Mouse (Mus musculus) lung, embryonic 15.5 days (tissue): Measurements from ENCODE around the gene Ppp1r32. TPM values are rescaled to one million over a fixed set of nuclear protein-coding genes. Genes with fewer than 3 reads are reported as not detected.

Source experiments
- ATAC-seq: fragments of 200-750 bp; cut with Nextera tagmentation; 2 replicates; pipeline ENCODE4 v1.8.0; 2017; ENCODE audit warnings: moderate number of reproducible peaks, borderline replicate concordance; ENCODE audit not compliant: low FRiP score, low TSS enrichment; ENCODE audit errors: extremely low read depth
- H3K27ac ChIP-seq: fragments of 300-500 bp; sonication (generic); 2 replicates; pipeline ENCODE4 v1.5.1; 2015; ENCODE audit warnings: moderate library complexity, mild to moderate bottlenecking, inconsistent platforms
- H3K27me3 ChIP-seq: fragments of 300-500 bp; sonication (generic); 2 replicates; pipeline ENCODE4 v1.6.1; 2015; ENCODE audit warnings: inconsistent platforms
- H3K36me3 ChIP-seq: fragments of 300-500 bp; sonication (generic); 2 replicates; pipeline ENCODE4 v1.6.1; 2015; ENCODE audit warnings: inconsistent platforms
- H3K4me1 ChIP-seq: fragments of 300-500 bp; sonication (generic); 2 replicates; pipeline ENCODE4 v1.6.1; 2015; ENCODE audit warnings: inconsistent platforms
- H3K4me2 ChIP-seq: fragments of 300-500 bp; sonication (generic); 2 replicates; pipeline ENCODE4 v1.6.1; 2015; ENCODE audit warnings: inconsistent platforms, mild to moderate bottlenecking, moderate library complexity
- H3K4me3 ChIP-seq: fragments of 300-500 bp; sonication (generic); 2 replicates; pipeline ENCODE4 v1.5.1; 2015; ENCODE audit warnings: mild to moderate bottlenecking, inconsistent platforms
- H3K9ac ChIP-seq: fragments of 300-500 bp; sonication (generic); 2 replicates; pipeline ENCODE4 v1.6.1; 2015; ENCODE audit warnings: inconsistent platforms
- H3K9me3 ChIP-seq: fragments of 300-500 bp; sonication (generic); 2 replicates; pipeline ENCODE4 v1.6.1; 2016; ENCODE audit warnings: inconsistent platforms
- whole genome bisulfite sequencing: fragments of 180-500 bp; shearing (Covaris S2); methylation state at CpG from one replicate; pipeline ENCODE4 v1.1.7; 2015; 5-methylcytosine and 5-hydroxymethylcytosine counted together
- polyA plus RNA-seq: library from polyadenylated mRNA; unstranded; fragments of >200 nt; fragmentation: Nextera tagmentation; extraction: Ambion mirVana; gene quantifications from 2 replicates; pipeline ENCODE4 v1.2.1, GENCODE M21; 2015

Gene Ppp1r32
- polyA plus RNA-seq, 1 experiment from 2014 or later, result 0.87 TPM

DNA sequence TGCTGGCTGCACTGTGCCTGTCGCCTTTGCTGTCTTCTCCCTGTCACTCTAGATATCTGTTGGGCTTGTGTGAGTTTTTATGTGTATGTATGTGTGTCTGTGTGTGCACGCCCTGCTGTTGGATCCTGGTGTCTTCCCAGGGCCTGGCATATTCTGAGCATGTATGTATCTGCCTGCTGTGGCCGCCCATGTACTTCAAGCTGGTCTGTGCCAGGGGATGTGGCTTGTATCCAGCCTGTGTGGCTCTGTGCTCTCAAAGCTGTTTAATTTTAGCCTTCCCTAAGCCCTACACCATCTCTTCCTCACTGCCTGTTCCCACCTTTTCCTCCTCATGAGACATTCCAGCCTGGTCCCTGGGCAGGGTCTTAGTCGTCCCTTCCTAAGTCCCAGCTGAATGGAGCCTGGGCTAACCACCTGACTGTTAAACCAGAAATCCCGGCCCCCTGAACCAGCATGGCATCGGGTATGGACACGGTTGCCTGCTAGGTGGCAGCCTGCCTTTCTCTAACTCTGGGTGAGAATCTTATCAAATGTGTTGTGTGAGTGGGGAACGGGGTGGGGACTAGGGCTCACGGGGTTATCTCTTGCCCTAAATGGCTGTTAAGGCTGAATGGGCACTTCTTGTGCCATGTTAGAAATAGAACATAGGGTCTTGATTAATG, 48.7 kb downstream of the Ppp1r32 start:
- Histone ChIP-seq H3K27ac (0 out of 2 replicates have a peak overlapping the region, but pooled peaks have one; percentile 1), H3K36me3 (no peaks in the 10 kb centered on the region), H3K9me3 (no peaks in the 10 kb centered on the region), H3K4me2 (no peak overlapping the region), H3K9ac (no peak overlapping the region), H3K27me3 (no peaks in the 10 kb centered on the region), H3K4me3 (no peak overlapping the region), H3K4me1 (peaks cover 48% of the 10 kb centered on the region)
- 54% methylated on average over 9 of the region's 9 CpGs for WGBS
- no peak for ATAC-seq

DNA sequence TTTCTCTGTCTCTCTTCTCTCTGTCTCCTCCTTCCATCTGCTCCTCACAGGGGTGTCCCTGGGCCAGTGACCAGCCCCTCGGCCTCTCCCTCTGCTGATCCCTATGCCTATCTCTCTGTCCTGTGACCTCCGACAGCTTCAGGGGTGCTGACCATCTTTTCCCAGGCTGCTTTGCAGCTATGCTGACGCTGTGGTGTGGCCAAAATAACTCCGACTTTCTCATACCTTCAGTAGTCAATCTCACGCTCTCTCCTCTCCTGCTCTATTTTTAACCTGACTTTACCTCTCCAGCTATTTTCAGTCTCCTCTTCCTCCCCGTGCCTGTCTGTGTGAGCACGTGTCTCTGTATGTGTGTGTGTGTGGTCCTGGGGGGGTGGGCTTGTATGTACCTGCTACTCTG, 49.5 kb downstream of the Ppp1r32 start:
- no peak for ATAC-seq
- Histone ChIP-seq H3K36me3 (no peaks in the 10 kb centered on the region), H3K27me3 (no peaks in the 10 kb centered on the region), H3K4me1 (peaks cover 48% of the 10 kb centered on the region), H3K4me2 (no peak overlapping the region), H3K27ac (no peak overlapping the region), H3K9ac (no peak overlapping the region), H3K4me3 (no peak overlapping the region), H3K9me3 (no peaks in the 10 kb centered on the region)
- 56% methylated on average over 7 of the region's 7 CpGs for WGBS

DNA sequence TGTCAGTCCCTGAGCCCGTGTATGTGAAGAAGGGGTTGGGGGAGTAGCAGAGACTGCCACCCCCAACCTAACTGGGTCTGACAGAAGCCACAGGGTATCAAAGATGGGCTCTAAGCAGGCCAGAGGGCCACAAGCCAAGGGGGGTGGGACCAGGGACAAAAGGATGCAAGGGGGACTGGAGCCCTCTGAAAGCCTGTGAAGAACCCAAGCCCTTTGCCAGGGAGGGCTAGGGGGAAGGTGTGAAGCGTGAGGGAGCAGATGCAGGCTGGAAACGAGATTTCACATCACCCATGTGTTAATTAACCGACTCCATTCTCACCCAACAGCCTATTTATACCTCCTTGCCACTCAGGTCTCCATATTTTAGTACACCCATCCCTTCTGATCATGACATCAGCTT, 50.9 kb downstream of the Ppp1r32 start:
- no peak overlapping the region for H3K9ac ChIP-seq
- no peaks in the 10 kb centered on the region for H3K27me3 ChIP-seq
- no peak overlapping the region for H3K27ac ChIP-seq
- no peaks in the 10 kb centered on the region for H3K9me3 ChIP-seq
- WGBS, result 45% methylated on average over 4 of the region's 4 CpGs
- no peak overlapping the region for H3K4me2 ChIP-seq
- H3K4me3 ChIP-seq, result no peak overlapping the region
- no peak for ATAC-seq
- H3K4me1 ChIP-seq, result peaks cover 48% of the 10 kb centered on the region
- no peaks in the 10 kb centered on the region for H3K36me3 ChIP-seq

DNA sequence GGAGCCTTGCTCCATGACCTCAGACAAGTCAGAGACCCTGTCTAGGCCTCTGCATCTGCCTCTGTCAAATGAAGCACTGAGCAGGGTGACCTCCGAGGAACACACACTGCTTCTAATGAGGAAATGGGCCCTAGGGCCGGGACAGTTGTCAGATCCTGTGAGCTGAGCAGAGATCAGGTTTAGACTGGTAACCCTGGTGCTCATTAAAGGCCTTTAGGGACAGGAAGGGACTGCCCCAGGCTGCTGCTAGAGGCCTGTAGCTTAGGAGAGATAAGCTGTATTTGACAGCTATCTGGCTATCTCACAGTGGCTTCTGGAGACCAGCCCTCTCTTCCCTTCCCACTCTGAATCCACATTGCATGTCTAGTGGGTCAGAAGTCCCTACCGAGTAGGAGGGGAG, 51.3 kb downstream of the Ppp1r32 start:
- Histone ChIP-seq H3K27me3 (no peaks in the 10 kb centered on the region), H3K9ac (no peak overlapping the region), H3K36me3 (no peaks in the 10 kb centered on the region), H3K4me1 (peaks cover 44% of the 10 kb centered on the region), H3K4me2 (no peak overlapping the region), H3K9me3 (no peaks in the 10 kb centered on the region), H3K4me3 (no peak overlapping the region), H3K27ac (no peak overlapping the region)
- 27% methylated on average over 3 of the region's 3 CpGs for WGBS
- no peak for ATAC-seq

DNA sequence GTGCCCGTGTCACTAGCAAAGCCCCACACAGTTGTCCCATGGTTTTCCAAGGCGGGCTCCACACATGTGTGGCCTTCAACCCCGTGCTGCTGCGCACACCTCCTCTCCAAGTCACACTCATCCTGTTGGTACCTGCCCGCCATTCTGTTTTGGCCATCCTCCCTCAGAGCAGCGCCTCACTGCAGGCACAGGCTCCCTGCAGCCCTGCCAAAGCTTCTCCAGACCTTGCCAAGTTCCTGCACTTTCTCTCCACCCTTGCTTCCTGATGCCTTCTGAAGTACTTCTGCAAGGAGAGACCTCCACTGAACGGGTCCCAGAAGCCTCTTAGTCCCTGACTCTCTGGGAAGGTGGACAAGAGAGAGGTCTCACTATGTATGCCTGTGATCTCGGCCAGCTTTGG, 53.4 kb downstream of the Ppp1r32 start:
- Histone ChIP-seq H3K4me1 (peaks cover 52% of the 10 kb centered on the region), H3K4me3 (no peak overlapping the region), H3K27ac (no peak overlapping the region), H3K27me3 (0 out of 2 replicates have a peak, but pooled peaks cover 5% of the 10 kb centered on the region), H3K4me2 (no peak overlapping the region), H3K9me3 (no peaks in the 10 kb centered on the region), H3K36me3 (no peaks in the 10 kb centered on the region), H3K9ac (no peak overlapping the region)
- ATAC-seq, result no peak
- WGBS, result 72% methylated on average over 8 of the region's 8 CpGs

DNA sequence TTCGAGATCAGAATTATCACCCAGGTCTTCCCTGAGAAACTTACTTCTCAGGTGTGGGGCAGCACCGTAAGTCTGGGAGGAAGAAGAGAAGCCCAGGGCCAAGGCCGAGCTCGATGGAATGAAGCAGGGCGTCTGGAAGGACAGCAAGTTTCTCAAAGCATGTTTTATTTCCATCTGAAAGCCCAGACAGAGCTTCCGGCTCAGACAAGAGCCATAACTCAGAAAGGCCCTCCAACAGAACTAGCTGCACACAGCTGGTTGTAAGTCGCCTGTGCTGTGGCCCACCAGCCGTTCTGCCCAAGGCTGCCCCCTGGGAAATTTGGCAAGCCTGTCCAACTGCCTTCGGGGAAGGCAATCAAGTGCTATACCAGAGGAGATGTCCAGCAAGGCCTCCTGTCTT, 55.3 kb downstream of the Ppp1r32 start:
- Histone ChIP-seq H3K27ac (no peak overlapping the region), H3K4me3 (no peak overlapping the region), H3K9me3 (no peaks in the 10 kb centered on the region), H3K9ac (no peak overlapping the region), H3K27me3 (peaks cover 16% of the 10 kb centered on the region; the same call in 1 of the 2 replicates), H3K4me2 (no peak overlapping the region), H3K36me3 (no peaks in the 10 kb centered on the region), H3K4me1 (peaks cover 54% of the 10 kb centered on the region)
- WGBS, result 65% methylated on average over 9 of the region's 9 CpGs
- no peak for ATAC-seq

DNA sequence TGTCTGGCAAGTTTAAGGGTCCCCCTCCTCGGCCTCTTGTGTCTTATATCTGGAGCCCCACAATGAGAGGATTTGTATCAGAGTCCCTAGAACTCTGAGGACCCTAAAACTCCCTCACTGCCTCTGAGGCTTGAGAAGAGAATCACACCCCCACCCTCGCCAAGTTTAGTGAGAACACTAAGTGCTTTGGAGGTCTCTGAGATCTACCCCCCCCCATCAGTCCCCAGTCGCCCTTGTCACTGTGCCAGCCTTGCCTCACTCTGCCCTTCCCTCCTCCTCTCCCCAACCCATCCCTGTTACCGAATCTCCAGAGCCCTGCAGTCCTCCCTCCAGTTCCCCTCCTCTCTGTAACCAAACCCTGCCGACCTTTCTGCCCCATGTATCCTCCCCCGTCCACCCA, 55.9 kb downstream of the Ppp1r32 start:
- H3K27me3 ChIP-seq, result peaks cover 20% of the 10 kb centered on the region; the same call in 1 of the 2 replicates
- H3K4me2 ChIP-seq, result no peak overlapping the region
- no peak overlapping the region for H3K27ac ChIP-seq
- WGBS, result 44% methylated on average over 6 of the region's 6 CpGs
- no peak overlapping the region for H3K4me3 ChIP-seq
- no peaks in the 10 kb centered on the region for H3K9me3 ChIP-seq
- ATAC-seq, result no peak
- no peaks in the 10 kb centered on the region for H3K36me3 ChIP-seq
- no peak overlapping the region for H3K9ac ChIP-seq
- H3K4me1 ChIP-seq, result peaks cover 60% of the 10 kb centered on the region

DNA sequence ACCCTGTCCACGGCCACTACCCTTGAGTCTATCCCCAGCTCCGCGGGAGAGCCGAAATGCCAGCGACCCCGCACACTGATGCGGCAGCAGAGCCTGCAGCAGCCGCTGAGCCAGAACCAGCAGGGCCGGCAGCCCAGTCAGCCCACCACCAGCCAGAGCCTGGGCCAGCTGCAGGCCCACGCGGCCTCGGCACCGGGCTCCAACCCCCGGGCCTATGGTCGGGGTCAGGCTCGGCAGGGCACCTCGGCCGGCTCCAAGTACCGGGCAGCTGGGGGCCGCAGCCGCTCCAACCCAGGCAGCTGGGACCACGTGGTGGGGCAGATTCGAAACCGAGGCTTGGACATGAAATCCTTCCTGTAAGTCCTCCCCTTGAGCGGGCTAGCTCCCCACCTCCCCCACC, 56.4 kb downstream of the Ppp1r32 start:
- Histone ChIP-seq H3K36me3 (no peaks in the 10 kb centered on the region), H3K4me1 (peaks cover 58% of the 10 kb centered on the region), H3K9ac (no peak overlapping the region), H3K27ac (no peak overlapping the region), H3K9me3 (no peaks in the 10 kb centered on the region), H3K4me3 (no peak overlapping the region), H3K4me2 (no peak overlapping the region), H3K27me3 (peaks cover 25% of the 10 kb centered on the region; the same call in 1 of the 2 replicates)
- no peak for ATAC-seq
- 44% methylated on average over 25 of the region's 25 CpGs for WGBS

DNA sequence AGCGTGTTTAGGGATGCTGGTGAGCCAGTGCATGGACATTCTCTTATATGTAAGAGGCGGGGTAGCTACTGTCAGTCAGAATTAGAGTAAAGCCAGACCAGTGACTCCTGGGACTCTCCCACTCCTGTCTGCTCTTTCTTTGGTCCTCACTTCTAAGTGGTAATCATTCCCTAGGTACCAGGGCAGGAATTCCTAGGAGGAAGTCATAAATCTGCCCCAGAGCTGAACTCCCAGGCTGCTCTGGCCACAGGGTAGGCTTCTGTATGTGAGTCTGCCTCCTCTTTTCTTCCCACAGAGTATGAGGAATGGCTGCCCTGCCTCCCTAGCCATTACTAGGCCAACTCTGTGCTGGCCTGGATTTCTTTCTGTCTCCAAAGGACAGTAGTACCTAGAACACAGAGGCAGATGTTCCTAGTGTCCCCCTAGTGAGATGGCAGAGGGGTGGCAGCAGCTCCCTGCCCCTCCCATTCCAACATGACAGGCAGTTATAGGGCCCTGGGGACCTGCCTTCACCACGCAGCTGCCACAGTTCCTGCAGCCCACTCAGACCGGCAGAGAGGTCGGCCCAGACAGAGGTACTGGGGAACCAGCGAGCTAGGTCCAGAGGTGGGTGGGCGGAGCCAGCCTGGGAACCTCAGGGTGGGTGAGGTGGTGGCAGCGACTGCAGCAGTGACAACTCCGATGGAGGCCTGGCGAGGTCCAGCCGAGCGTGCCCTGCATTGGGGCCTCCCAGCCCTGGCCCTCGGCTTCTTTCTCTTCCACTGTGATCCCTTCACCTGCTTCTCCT, 57.1 kb downstream of the Ppp1r32 start:
- Histone ChIP-seq H3K9me3 (no peaks in the 10 kb centered on the region), H3K4me1 (peaks cover 53% of the 10 kb centered on the region), H3K27me3 (peaks cover 26% of the 10 kb centered on the region; the same call in 1 of the 2 replicates), H3K4me3 (no peak overlapping the region), H3K27ac (no peak overlapping the region), H3K36me3 (no peaks in the 10 kb centered on the region), H3K4me2 (no peak overlapping the region), H3K9ac (no peak overlapping the region)
- 61% methylated on average over 13 of the region's 13 CpGs for WGBS
- no peak for ATAC-seq

DNA sequence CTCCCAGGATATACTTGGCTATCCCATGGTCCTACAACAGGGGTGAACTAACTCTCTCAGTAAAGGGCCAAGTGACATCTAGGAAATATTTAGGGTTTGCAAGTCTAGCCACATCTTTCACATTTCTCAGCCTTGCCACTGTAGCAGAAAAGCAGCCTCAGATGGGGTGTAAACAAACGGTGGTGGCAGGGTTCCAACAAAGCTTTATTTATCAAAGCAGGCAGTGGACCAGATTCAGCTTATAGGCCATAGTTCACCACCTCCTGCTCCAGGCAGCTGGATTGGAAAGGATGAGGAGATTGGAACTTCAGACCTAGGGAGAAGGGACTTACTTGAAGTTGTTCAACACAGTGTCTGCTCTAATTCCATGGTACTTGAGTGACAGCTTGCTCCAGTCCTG, 58.0 kb downstream of the Ppp1r32 start:
- Histone ChIP-seq H3K4me2 (no peak overlapping the region), H3K36me3 (no peaks in the 10 kb centered on the region), H3K9ac (no peak overlapping the region), H3K9me3 (no peaks in the 10 kb centered on the region), H3K4me1 (peaks cover 43% of the 10 kb centered on the region), H3K4me3 (no peak overlapping the region), H3K27me3 (peaks cover 26% of the 10 kb centered on the region; the same call in 1 of the 2 replicates), H3K27ac (no peak overlapping the region)
- ATAC-seq, result no peak
- WGBS, result 50% methylated on average over 1 of the region's 1 CpGs
